Mouse (Mus musculus): Measurements from ENCODE around the gene Nav2. TPM values are rescaled to one million over a fixed set of nuclear protein-coding genes. Genes with fewer than 3 reads are reported as not detected.

Nav2 gene
- total and polyA plus RNA-seq, 3 experiments = 20.4 to 49.9 (median 34.4) TPM

DNA sequence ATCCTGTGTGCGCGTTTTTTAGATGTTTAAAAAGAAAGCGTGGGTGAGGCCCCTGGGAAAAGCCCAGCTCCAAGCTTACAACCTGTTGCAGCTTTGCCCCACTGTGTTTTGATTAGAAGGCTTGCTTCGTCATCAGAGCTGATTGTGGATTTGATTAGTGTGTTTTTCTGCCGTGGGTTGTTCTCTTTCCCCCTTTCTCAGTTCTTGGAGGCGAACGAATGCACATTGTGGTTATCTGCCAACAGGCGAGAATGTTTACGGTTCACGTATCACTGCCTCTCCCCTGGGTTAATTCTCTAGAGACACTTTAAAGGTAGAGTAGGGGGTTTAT lies 342.8 kb downstream of the Nav2 start:
- H3K9ac ChIP-seq (ENCODE audit: low read depth, low read length) = no peak overlapping the region
- no peak for TF ChIP-seq CTCF (IDR thresholded peaks at IDR 0.05)
- TF ChIP-seq EP300 (IDR thresholded peaks at IDR 0.05; ENCODE audit: insufficient read depth, low read depth, low read length) = no peak
- no peak for TF ChIP-seq POLR2A (IDR thresholded peaks at IDR 0.05; ENCODE audit: insufficient read depth, low read depth, low read length)
- H3K79me2 ChIP-seq (replicated peaks; ENCODE audit: control insufficient read depth, insufficient read depth, low read length) = peaks cover 2% of the 10 kb centered on the region; the same call in 1 of the 2 replicates
- no peak for DNase-seq
- no peaks in the 10 kb centered on the region for H3K36me3 ChIP-seq (ENCODE audit: control insufficient read depth, insufficient read depth, low read length)
- 62% methylated on average over 10 of the region's 10 CpGs for WGBS
- no peak overlapping the region for H3K27ac ChIP-seq
- no peaks in the 10 kb centered on the region for H3K27me3 ChIP-seq (ENCODE audit: control insufficient read depth, insufficient read depth, low read length)
- H3K4me3 ChIP-seq = no peak overlapping the region
- peaks cover 12% of the 10 kb centered on the region for H3K4me1 ChIP-seq (ENCODE audit: control insufficient read depth, insufficient read depth, low read length)
- intact Hi-C loops (cut with DNase I) = loop anchor here (5.0 kb wide), 1 partner anchor 146 kb away; no protein-coding TSS in a partner anchor

DNA sequence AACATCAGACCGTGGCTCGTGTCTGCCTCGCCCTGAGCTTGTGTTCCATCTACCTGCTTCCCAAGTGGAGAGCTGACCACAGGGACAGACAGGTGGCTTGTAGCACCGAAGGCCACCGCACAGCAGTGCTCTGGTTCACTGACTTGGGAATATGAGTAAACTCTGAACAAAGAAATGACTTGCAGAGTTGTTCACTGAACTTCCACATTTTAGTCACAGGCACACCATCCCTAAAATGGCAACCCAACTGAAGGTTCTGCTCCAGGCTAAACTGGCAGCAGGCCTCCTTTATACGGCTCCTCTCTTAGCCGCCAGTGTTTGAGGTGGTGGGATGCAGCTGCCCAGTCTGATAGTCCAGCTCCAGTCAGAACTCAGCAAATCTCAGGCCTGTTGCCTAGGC lies 343.9 kb downstream of the Nav2 start:
- Histone ChIP-seq H3K27me3 (ENCODE audit: control insufficient read depth, insufficient read depth, low read length) (no peaks in the 10 kb centered on the region), H3K4me1 (ENCODE audit: control insufficient read depth, insufficient read depth, low read length) (peaks cover 19% of the 10 kb centered on the region), H3K9ac (ENCODE audit: low read depth, low read length) (no peak overlapping the region), H3K79me2 (replicated peaks; ENCODE audit: control insufficient read depth, insufficient read depth, low read length) (peaks cover 2% of the 10 kb centered on the region; the same call in 1 of the 2 replicates), H3K27ac (no peak overlapping the region), H3K4me3 (no peak overlapping the region), H3K36me3 (ENCODE audit: control insufficient read depth, insufficient read depth, low read length) (no peaks in the 10 kb centered on the region)
- DNase-seq = no peak
- intact Hi-C loops (cut with DNase I) = loop anchor here (5.0 kb wide), 1 partner anchor 145 kb away; no protein-coding TSS in a partner anchor
- WGBS = 85% methylated on average over 7 of the region's 7 CpGs
- TF ChIP-seq POLR2A (IDR thresholded peaks at IDR 0.05; ENCODE audit: insufficient read depth, low read depth, low read length) = no peak
- TF ChIP-seq EP300 (IDR thresholded peaks at IDR 0.05; ENCODE audit: insufficient read depth, low read depth, low read length) = no peak
- no peak for TF ChIP-seq CTCF (IDR thresholded peaks at IDR 0.05)

DNA sequence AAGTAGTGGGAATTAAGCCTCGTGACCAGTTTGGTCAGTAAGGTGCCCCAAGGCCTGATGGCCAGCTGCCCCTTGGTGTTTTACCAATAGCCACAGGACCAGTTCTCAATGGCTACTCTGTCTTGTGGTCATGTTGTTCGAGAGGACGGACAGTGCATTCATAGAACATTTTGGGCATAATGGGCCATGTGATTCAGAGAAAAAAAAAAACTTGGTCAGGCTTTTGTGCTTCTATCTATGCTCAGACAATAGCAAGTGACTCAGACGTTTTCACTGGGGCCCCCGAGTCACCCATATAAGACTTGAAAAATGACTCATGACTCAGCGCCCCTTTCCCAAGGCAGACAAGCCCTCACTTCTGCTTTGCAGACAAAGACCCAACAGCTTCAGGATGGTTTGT lies 344.4 kb downstream of the Nav2 start:
- peaks cover 17% of the 10 kb centered on the region for H3K4me1 ChIP-seq (ENCODE audit: control insufficient read depth, insufficient read depth, low read length)
- intact Hi-C loops (cut with DNase I) = loop anchor here (5.0 kb wide), 1 partner anchor 144 kb away; no protein-coding TSS in a partner anchor
- TF ChIP-seq POLR2A (IDR thresholded peaks at IDR 0.05; ENCODE audit: insufficient read depth, low read depth, low read length) (no peak), CTCF (IDR thresholded peaks at IDR 0.05) (no peak), EP300 (IDR thresholded peaks at IDR 0.05; ENCODE audit: insufficient read depth, low read depth, low read length) (no peak)

DNA sequence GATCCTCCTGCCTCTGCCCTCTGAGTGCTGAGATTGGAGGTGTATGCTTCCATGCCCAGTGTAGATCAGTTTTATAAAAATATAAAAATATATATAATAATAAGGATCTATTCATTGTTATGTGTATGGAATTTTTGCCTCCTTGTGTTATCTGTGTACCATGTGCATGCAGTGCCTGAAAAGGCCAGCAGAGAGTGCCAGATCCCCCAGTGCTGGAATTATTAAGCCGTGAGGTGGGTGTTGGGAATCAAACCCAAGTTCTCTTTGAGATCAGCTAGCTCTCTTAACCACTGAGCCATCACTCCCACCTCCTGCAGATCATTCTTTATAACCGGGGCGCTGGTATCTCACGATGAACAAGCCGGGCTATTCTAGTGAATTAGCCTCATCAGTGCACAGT lies 346.5 kb downstream of the Nav2 start:
- H3K4me1 ChIP-seq (ENCODE audit: control insufficient read depth, insufficient read depth, low read length) = peaks cover 11% of the 10 kb centered on the region
- intact Hi-C loops (cut with DNase I) = no loop called here
- H3K9ac ChIP-seq (ENCODE audit: low read depth, low read length) = no peak overlapping the region
- H3K4me3 ChIP-seq = no peak overlapping the region
- no peak for DNase-seq
- 91% methylated on average over 5 of the region's 5 CpGs for WGBS
- no peak overlapping the region for H3K27ac ChIP-seq
- H3K36me3 ChIP-seq (ENCODE audit: control insufficient read depth, insufficient read depth, low read length) = no peaks in the 10 kb centered on the region
- no peaks in the 10 kb centered on the region for H3K27me3 ChIP-seq (ENCODE audit: control insufficient read depth, insufficient read depth, low read length)
- TF ChIP-seq CTCF (IDR thresholded peaks at IDR 0.05) (peak; percentile 60), EP300 (IDR thresholded peaks at IDR 0.05; ENCODE audit: insufficient read depth, low read depth, low read length) (no peak), POLR2A (IDR thresholded peaks at IDR 0.05; ENCODE audit: insufficient read depth, low read depth, low read length) (no peak)
- H3K79me2 ChIP-seq (replicated peaks; ENCODE audit: control insufficient read depth, insufficient read depth, low read length) = no peaks in the 10 kb centered on the region

More for the DNA sequence above, 344.4 kb downstream of the Nav2 start:
- Histone ChIP-seq H3K9ac (ENCODE audit: low read depth, low read length) (no peak overlapping the region), H3K4me3 (no peak overlapping the region), H3K27me3 (ENCODE audit: control insufficient read depth, insufficient read depth, low read length) (no peaks in the 10 kb centered on the region), H3K36me3 (ENCODE audit: control insufficient read depth, insufficient read depth, low read length) (no peaks in the 10 kb centered on the region), H3K79me2 (replicated peaks; ENCODE audit: control insufficient read depth, insufficient read depth, low read length) (peaks cover 2% of the 10 kb centered on the region; the same call in 1 of the 2 replicates), H3K27ac (no peak overlapping the region)
- 63% methylated on average over 6 of the region's 6 CpGs for WGBS
- no peak for DNase-seq

DNA sequence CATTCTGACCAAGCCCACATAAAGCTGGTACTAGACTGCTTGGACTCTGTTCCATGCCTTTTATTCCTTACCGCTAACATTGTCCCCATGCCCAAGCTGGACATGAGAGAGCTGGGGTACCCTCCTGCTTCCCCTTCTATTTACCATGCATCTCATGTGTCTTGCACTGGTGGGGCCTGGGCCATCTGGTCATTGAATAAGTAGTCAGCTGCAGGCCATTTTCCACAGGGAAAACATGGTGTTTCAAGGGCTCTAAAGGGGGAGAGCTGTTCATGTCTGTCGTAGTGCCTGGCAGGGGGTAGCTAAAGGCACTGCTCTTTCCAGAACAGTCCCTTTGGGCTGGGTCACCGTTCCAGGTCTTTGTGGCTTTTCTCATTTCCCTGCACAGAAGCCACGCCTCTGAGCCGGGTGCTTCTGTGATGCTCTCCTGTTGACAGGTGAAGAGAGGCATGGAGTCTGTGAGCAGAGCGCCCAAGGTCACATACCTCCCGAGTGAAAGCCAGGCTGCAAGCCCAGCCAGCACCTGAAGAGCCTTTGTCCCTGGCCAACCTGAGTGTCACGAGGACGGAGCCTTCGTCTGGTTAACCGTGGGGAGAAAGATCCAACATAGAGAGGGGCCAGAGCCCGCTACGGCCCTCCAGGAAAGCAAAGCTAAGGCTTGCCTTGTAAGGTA lies 348.9 kb downstream of the Nav2 start:
- Histone ChIP-seq H3K36me3 (ENCODE audit: control insufficient read depth, insufficient read depth, low read length) (no peaks in the 10 kb centered on the region), H3K79me2 (replicated peaks; ENCODE audit: control insufficient read depth, insufficient read depth, low read length) (no peaks in the 10 kb centered on the region), H3K9ac (ENCODE audit: low read depth, low read length) (no peak overlapping the region), H3K27me3 (ENCODE audit: control insufficient read depth, insufficient read depth, low read length) (no peaks in the 10 kb centered on the region), H3K4me1 (ENCODE audit: control insufficient read depth, insufficient read depth, low read length) (peaks cover 11% of the 10 kb centered on the region), H3K4me3 (no peak overlapping the region), H3K27ac (peak overlapping the region; percentile 82)
- intact Hi-C loops (cut with DNase I) = no loop called here
- TF ChIP-seq CTCF (IDR thresholded peaks at IDR 0.05) (no peak), POLR2A (IDR thresholded peaks at IDR 0.05; ENCODE audit: insufficient read depth, low read depth, low read length) (no peak), EP300 (IDR thresholded peaks at IDR 0.05; ENCODE audit: insufficient read depth, low read depth, low read length) (peak; percentile 63; the same call in 1 of the 2 replicates)
- 63% methylated on average over 13 of the region's 13 CpGs for WGBS
- peak; percentile 30 to 33 for DNase-seq

DNA sequence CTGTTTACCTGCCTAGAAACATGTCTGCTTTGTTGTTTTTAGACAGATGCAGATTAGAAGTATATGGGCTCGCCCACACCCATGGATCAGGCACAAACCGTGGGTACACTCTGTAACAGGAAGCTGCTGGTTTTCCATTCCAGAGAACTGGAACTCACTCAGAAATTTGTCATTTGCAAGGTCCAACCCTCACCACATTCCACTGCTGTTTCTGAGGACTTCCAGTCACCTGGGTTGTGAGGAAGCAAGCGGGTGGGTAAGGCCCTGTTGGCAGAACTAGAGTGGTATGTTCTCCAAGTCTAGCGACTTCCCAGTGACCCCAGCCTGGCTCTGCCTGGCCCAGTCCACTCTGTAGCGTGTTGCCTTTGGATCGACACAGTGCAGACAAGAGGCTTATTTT lies 349.6 kb downstream of the Nav2 start:
- TF ChIP-seq CTCF (IDR thresholded peaks at IDR 0.05) (no peak), EP300 (IDR thresholded peaks at IDR 0.05; ENCODE audit: insufficient read depth, low read depth, low read length) (peak; percentile 77; the same call in 1 of the 2 replicates)
- Histone ChIP-seq H3K4me3 (no peak overlapping the region), H3K27ac (peak overlapping the region; percentile 82), H3K27me3 (ENCODE audit: control insufficient read depth, insufficient read depth, low read length) (no peaks in the 10 kb centered on the region), H3K36me3 (ENCODE audit: control insufficient read depth, insufficient read depth, low read length) (no peaks in the 10 kb centered on the region), H3K4me1 (ENCODE audit: control insufficient read depth, insufficient read depth, low read length) (peaks cover 11% of the 10 kb centered on the region), H3K79me2 (replicated peaks; ENCODE audit: control insufficient read depth, insufficient read depth, low read length) (no peaks in the 10 kb centered on the region), H3K9ac (ENCODE audit: low read depth, low read length) (no peak overlapping the region)
- intact Hi-C loops (cut with DNase I) = no loop called here
- DNase-seq = peak; percentile 33 to 60
- 48% methylated on average over 6 of the region's 6 CpGs for WGBS

All from heart, adult 2 months (tissue).